Mouse (Mus musculus): ENCODE measurements around the gene Ylpm1.

Gene Ylpm1

GRCm38 (mm10) chr12:85106292-85106691 lies 110.2 kb downstream of the Ylpm1 start:
- ATAC-seq (ENCODE audit: insufficient number of reproducible peaks, low FRiP score, low TSS enrichment) = no peak

DNA sequence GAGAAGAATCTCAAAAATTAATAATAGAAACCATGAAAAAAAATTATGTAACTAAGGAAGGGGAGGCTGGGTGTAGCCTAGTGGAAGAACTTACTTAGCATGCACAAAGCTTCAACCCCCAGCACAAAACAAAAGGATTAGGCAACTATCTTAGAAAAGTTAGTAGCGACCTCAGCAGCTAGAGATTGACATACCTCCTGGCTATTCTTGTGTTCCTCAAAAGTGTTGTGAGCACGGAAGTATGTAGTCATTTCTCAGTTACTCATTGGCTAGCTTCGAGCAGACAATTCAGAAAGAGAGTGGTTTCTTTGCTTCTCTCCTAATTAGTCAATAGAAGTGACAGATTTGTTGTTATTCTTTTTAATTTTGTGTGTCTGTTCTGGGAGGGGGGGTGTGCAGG lies 112.5 kb downstream of the Ylpm1 start:
- ATAC-seq (ENCODE audit: insufficient number of reproducible peaks, low FRiP score, low TSS enrichment) = no peak

DNA sequence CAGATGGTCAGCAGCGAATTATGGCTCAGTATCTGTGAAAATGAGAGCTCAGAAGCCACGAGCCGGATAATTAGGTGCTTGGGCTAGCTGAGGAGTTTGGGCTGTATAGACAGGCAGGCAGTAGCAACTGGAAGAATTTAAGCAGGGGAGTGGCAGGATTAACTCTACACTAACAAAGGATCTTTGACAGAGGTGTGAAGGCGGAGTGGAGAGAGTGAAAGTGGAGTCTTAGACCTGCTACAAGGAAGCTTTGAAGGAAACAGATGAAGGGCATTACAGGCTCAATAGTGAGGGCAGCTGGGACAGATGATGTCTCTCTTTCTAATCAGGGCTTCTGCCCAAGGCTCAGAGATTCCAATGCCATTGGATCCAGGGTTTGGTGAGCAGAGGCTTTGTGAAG lies 113.3 kb downstream of the Ylpm1 start:
- no peak for ATAC-seq (ENCODE audit: insufficient number of reproducible peaks, low FRiP score, low TSS enrichment)

DNA sequence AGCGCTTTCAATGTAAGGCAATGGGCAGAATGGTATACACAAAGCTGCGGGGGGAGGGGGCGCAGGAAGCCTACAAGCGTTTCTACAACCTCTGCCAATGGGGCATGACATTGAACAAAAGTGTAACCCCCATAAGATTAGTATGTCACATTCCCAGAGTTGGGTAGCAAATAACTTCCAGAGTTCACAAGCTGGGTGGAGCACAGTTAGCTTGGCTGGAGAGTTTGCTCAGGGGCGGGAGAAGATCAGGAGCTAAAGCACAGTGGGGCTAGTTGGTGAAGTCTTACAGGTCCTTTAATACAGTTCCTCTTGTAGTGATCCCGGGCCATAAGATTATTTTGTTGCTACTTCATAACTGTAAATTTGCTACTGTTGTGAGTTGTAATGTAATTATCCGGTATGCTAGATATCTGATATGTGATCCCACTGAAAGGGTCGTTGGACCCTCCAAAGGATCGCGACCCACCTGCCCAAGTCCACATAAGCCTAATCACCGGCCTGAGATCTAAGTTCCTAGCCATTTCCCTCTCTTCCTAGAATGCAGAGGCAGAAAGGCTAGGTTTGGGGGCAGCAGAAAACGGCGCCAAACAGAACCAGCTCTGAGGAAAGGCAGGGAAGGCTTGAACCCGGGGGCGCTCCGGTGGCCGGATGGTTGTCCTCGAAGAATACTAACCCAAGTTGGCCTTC lies 114.0 kb downstream of the Ylpm1 start:
- no peak for ATAC-seq (ENCODE audit: insufficient number of reproducible peaks, low FRiP score, low TSS enrichment)

DNA sequence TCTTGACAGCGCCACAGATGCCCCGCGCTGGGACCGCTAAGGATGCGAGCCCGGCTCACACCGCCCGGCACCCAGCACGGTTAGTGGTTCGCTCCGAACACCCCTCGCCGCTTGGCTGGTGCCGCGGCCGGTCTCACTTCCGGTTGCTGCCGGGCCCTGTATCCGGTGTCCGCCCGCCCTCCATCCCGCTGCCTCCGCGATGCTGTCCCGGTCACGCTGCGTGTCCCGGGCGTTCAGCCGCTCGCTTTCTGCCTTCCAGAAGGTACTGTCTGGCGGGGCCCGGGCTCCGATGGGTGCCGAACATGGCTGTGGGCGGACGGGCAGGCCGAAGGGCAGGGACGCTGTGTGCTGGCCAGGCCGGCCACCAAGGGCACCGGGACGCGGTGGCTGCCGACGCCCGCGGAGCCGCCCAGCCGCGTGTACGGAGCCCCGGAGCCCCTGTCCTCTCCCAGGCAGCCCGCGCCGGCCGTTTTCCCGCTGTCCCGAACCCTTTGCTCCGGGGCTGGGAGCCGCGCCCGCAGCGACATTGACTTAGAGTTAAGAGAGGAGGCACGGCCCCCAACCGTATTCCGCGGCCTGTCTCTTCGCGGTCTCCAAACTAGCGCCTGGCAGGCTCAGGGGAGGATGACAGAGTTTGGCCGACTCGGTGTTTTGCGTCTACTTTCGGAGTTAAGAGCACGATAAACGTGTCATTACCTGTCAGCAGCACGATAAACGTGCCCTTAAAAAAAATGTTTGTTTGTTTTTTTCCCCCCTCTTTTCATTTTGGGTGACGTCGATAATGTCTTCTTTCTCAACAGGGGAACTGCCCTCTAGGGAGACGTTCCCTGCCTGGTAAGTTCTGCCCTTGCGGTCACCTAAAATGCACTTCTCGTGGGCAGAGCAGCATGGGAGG lies 114.8 kb downstream of the Ylpm1 start, which contains the start of the genes Prox2 and Dlst:
TSS of gene Prox2 (minus strand) at position 62 of the 895 bp plus-strand sequence.
TSS of gene Dlst (plus strand) at position 136 of the 895 bp plus-strand sequence.
- peak; percentile 96 for ATAC-seq (ENCODE audit: insufficient number of reproducible peaks, low FRiP score, low TSS enrichment)

- no peak for ATAC-seq (ENCODE audit: insufficient number of reproducible peaks, low FRiP score, low TSS enrichment)
Measured at GRCm38 (mm10) chr12:85112550-85113251, 116.6 kb downstream of the Ylpm1 start.

DNA sequence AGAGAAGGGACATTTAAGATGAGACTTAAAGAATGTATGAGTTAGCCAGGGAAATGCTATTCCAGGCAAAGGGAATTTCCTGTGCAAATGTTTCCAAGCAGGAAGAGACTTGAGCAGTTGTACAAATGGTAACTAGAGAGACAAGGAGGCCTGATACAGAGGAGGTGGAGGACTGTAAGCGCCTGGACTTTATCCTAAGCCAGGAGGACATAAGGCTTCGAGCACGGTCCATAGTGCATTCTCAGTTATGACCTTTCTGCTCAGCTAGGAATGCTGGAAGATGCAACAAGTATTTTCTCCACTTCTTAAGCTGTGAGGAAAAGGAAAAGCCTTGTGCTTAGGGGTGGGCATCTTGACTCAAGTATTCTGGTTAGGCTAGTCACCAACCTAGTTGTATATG lies 117.2 kb downstream of the Ylpm1 start:
- no peak for ATAC-seq (ENCODE audit: insufficient number of reproducible peaks, low FRiP score, low TSS enrichment)

DNA sequence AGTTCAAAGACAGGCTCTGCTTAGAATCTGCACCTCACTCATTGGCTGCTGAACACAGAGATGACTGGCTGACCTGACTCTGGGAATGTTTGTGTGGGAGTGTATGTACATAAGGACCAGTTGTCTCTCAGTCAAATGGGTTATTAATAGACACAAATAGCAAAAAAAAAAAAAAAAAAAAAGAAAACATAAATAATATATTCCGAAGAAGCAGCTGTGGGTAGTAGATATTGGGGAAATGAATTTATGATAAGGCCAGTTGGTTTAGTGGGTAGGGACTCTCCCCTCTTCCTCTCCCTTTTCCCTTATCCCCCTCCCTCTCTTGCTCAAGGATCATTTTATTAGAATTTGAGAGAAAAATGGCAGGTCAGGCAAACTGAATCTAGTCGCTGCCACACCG lies 117.8 kb downstream of the Ylpm1 start:
- ATAC-seq (ENCODE audit: insufficient number of reproducible peaks, low FRiP score, low TSS enrichment) = no peak

- no peak for ATAC-seq (ENCODE audit: insufficient number of reproducible peaks, low FRiP score, low TSS enrichment)
Measured at GRCm38 (mm10) chr12:85115678-85116077, 119.6 kb downstream of the Ylpm1 start.

Data from cerebellum, adult (tissue).